Mouse (Mus musculus): Measurements from ENCODE around the gene Ccdc153. TPM values are rescaled to one million over a fixed set of nuclear protein-coding genes. Genes with fewer than 3 reads are reported as not detected.

The Ccdc153 gene
- polyA plus RNA-seq, 1 experiment from 2014 or later: not detected

GRCm38 (mm10) chr9:44283183-44283582 lies 42.7 kb downstream of the Ccdc153 start:
- Histone ChIP-seq H3K36me3 (ENCODE audit: control insufficient read depth, insufficient read depth, low read length) (no peaks in the 10 kb centered on the region), H3K4me3 (ENCODE audit: low read depth, low read length) (no peak overlapping the region), H3K4me2 (no peak overlapping the region), H3K9ac (ENCODE audit: low read depth, low read length) (no peak overlapping the region), H3K9me3 (replicated peaks; ENCODE audit: control insufficient read depth, low read length) (no peaks in the 10 kb centered on the region), H3K27ac (ENCODE audit: low read depth, low read length) (no peak overlapping the region), H3K27me3 (ENCODE audit: control insufficient read depth, insufficient read depth, low read length) (peaks cover 11% of the 10 kb centered on the region), H3K4me1 (ENCODE audit: control insufficient read depth, insufficient read depth, low read length) (peaks cover 12% of the 10 kb centered on the region; the same call in 1 of the 2 replicates)
- WGBS (ENCODE audit: insufficient replicate concordance): 38% methylated on average over 5 of the region's 5 CpGs
- ATAC-seq (replicated peaks; ENCODE audit: insufficient number of reproducible peaks, low FRiP score, low TSS enrichment): no peak

GRCm38 (mm10) chr9:44286256-44286850 lies 45.9 kb downstream of the Ccdc153 start:
- Histone ChIP-seq H3K4me3 (ENCODE audit: low read depth, low read length) (peak overlapping the region; percentile 72), H3K9ac (ENCODE audit: low read depth, low read length) (peak overlapping the region; percentile 36)

GRCm38 (mm10) chr9:44287003-44287400 lies 46.5 kb downstream of the Ccdc153 start:
- H3K9me3 ChIP-seq (replicated peaks; ENCODE audit: control insufficient read depth, low read length): no peaks in the 10 kb centered on the region
- WGBS (ENCODE audit: insufficient replicate concordance): 10% methylated on average over 11 of the region's 11 CpGs
- peak overlapping the region; percentile 81 for H3K9ac ChIP-seq (ENCODE audit: low read depth, low read length)
- peak overlapping the region; percentile 98 for H3K4me2 ChIP-seq
- ATAC-seq (replicated peaks; ENCODE audit: insufficient number of reproducible peaks, low FRiP score, low TSS enrichment): peak; percentile 1; the same call in 1 of the 2 replicates
- peaks cover 11% of the 10 kb centered on the region for H3K27me3 ChIP-seq (ENCODE audit: control insufficient read depth, insufficient read depth, low read length)
- H3K4me3 ChIP-seq (ENCODE audit: low read depth, low read length): peak overlapping the region; percentile 72
- H3K36me3 ChIP-seq (ENCODE audit: control insufficient read depth, insufficient read depth, low read length): peaks cover 3% of the 10 kb centered on the region; the same call in 1 of the 2 replicates
- H3K4me1 ChIP-seq (ENCODE audit: control insufficient read depth, insufficient read depth, low read length): peaks cover 21% of the 10 kb centered on the region
- peak overlapping the region; percentile 72; the same call in 1 of the 2 replicates for H3K27ac ChIP-seq (ENCODE audit: low read depth, low read length)

More at GRCm38 (mm10) chr9:44286256-44286850, 45.9 kb downstream of the Ccdc153 start:
- Histone ChIP-seq H3K36me3 (ENCODE audit: control insufficient read depth, insufficient read depth, low read length) (peaks cover 1% of the 10 kb centered on the region; the same call in 1 of the 2 replicates), H3K27me3 (ENCODE audit: control insufficient read depth, insufficient read depth, low read length) (peaks cover 11% of the 10 kb centered on the region), H3K9me3 (replicated peaks; ENCODE audit: control insufficient read depth, low read length) (no peaks in the 10 kb centered on the region), H3K27ac (ENCODE audit: low read depth, low read length) (no peak overlapping the region), H3K4me2 (peak overlapping the region; percentile 48), H3K4me1 (ENCODE audit: control insufficient read depth, insufficient read depth, low read length) (peaks cover 21% of the 10 kb centered on the region)
- ATAC-seq (replicated peaks; ENCODE audit: insufficient number of reproducible peaks, low FRiP score, low TSS enrichment): no peak; the same call in 1 of the 2 replicates
- WGBS (ENCODE audit: insufficient replicate concordance): 16% methylated on average over 6 of the region's 6 CpGs

- H3K9me3 ChIP-seq (replicated peaks; ENCODE audit: control insufficient read depth, low read length): no peaks in the 10 kb centered on the region
- peak overlapping the region; percentile 98 for H3K4me2 ChIP-seq
- peak overlapping the region; percentile 72 for H3K27ac ChIP-seq (ENCODE audit: low read depth, low read length)
- peak overlapping the region; percentile 72 for H3K4me3 ChIP-seq (ENCODE audit: low read depth, low read length)
- H3K4me1 ChIP-seq (ENCODE audit: control insufficient read depth, insufficient read depth, low read length): peaks cover 21% of the 10 kb centered on the region
- peak overlapping the region; percentile 81 for H3K9ac ChIP-seq (ENCODE audit: low read depth, low read length)
- WGBS (ENCODE audit: insufficient replicate concordance): under 1% methylated on average over 44 of the region's 47 CpGs
- ATAC-seq (replicated peaks; ENCODE audit: insufficient number of reproducible peaks, low FRiP score, low TSS enrichment): peak; percentile 28
- peaks cover 3% of the 10 kb centered on the region for H3K36me3 ChIP-seq (ENCODE audit: control insufficient read depth, insufficient read depth, low read length)
- H3K27me3 ChIP-seq (ENCODE audit: control insufficient read depth, insufficient read depth, low read length): peaks cover 11% of the 10 kb centered on the region
Measured at GRCm38 (mm10) chr9:44287401-44288075, 47.1 kb downstream of the Ccdc153 start.

- peaks cover 11% of the 10 kb centered on the region for H3K27me3 ChIP-seq (ENCODE audit: control insufficient read depth, insufficient read depth, low read length)
- H3K4me3 ChIP-seq (ENCODE audit: low read depth, low read length): peak within 1 kb of the TSS; percentile 72
- H3K4me1 ChIP-seq (ENCODE audit: control insufficient read depth, insufficient read depth, low read length): peaks cover 21% of the 10 kb centered on the region
- H3K9ac ChIP-seq (ENCODE audit: low read depth, low read length): peak within 1 kb of the TSS; percentile 81
- peak within 1 kb of the TSS; percentile 72 for H3K27ac ChIP-seq (ENCODE audit: low read depth, low read length)
- ATAC-seq (replicated peaks; ENCODE audit: insufficient number of reproducible peaks, low FRiP score, low TSS enrichment): peak; percentile 83
- H3K36me3 ChIP-seq (ENCODE audit: control insufficient read depth, insufficient read depth, low read length): peaks cover 10% of the 10 kb centered on the region
- WGBS (ENCODE audit: insufficient replicate concordance): under 1% methylated on average over 38 of the region's 38 CpGs
- H3K9me3 ChIP-seq (replicated peaks; ENCODE audit: control insufficient read depth, low read length): no peaks in the 10 kb centered on the region
- H3K4me2 ChIP-seq: peak within 1 kb of the TSS; percentile 98
Measured at GRCm38 (mm10) chr9:44288076-44288958, 47.8 kb downstream of the Ccdc153 start, which contains the start of gene Abcg4. Abcg4 (minus strand) TSS chr9:44288615.

GRCm38 (mm10) chr9:44288959-44289291 lies 48.4 kb downstream of the Ccdc153 start:
- Histone ChIP-seq H3K27me3 (ENCODE audit: control insufficient read depth, insufficient read depth, low read length) (peaks cover 11% of the 10 kb centered on the region), H3K9ac (ENCODE audit: low read depth, low read length) (0 out of 2 replicates have a peak overlapping the region, but pooled peaks have one; percentile 0), H3K27ac (ENCODE audit: low read depth, low read length) (peak overlapping the region; percentile 72), H3K36me3 (ENCODE audit: control insufficient read depth, insufficient read depth, low read length) (peaks cover 15% of the 10 kb centered on the region), H3K4me1 (ENCODE audit: control insufficient read depth, insufficient read depth, low read length) (peaks cover 21% of the 10 kb centered on the region), H3K9me3 (replicated peaks; ENCODE audit: control insufficient read depth, low read length) (no peaks in the 10 kb centered on the region), H3K4me3 (ENCODE audit: low read depth, low read length) (peak overlapping the region; percentile 4; the same call in 1 of the 2 replicates), H3K4me2 (peak overlapping the region; percentile 98)
- 6% methylated on average over 11 of the region's 11 CpGs for WGBS (ENCODE audit: insufficient replicate concordance)
- peak; percentile 40 for ATAC-seq (replicated peaks; ENCODE audit: insufficient number of reproducible peaks, low FRiP score, low TSS enrichment)

GRCm38 (mm10) chr9:44292490-44292889 lies 52.0 kb downstream of the Ccdc153 start:
- Histone ChIP-seq H3K27me3 (ENCODE audit: control insufficient read depth, insufficient read depth, low read length) (peaks cover 4% of the 10 kb centered on the region), H3K9ac (ENCODE audit: low read depth, low read length) (no peak overlapping the region), H3K4me3 (ENCODE audit: low read depth, low read length) (no peak overlapping the region), H3K36me3 (ENCODE audit: control insufficient read depth, insufficient read depth, low read length) (peaks cover 33% of the 10 kb centered on the region), H3K4me2 (no peak overlapping the region), H3K9me3 (replicated peaks; ENCODE audit: control insufficient read depth, low read length) (no peaks in the 10 kb centered on the region), H3K4me1 (ENCODE audit: control insufficient read depth, insufficient read depth, low read length) (peaks cover 15% of the 10 kb centered on the region), H3K27ac (ENCODE audit: low read depth, low read length) (no peak overlapping the region)
- ATAC-seq (replicated peaks; ENCODE audit: insufficient number of reproducible peaks, low FRiP score, low TSS enrichment): no peak
- WGBS (ENCODE audit: insufficient replicate concordance): 63% methylated on average over 3 of the region's 3 CpGs
